Mouse (Mus musculus): ENCODE measurements around the gene Gm49369.

GRCm38 (mm10) chr7:142382567-142382966 lies at the start of gene Gm49369:
- TF ChIP-seq CTCF (IDR thresholded peaks at IDR 0.05; ENCODE audit: low read depth, low read length): no peak
- TF ChIP-seq POLR2A (IDR thresholded peaks at IDR 0.05; ENCODE audit: extremely low read depth, insufficient read depth, low read length): no peak
